ENCODE assay signal across 8 mouse cellular contexts in the genomic region with DNA sequence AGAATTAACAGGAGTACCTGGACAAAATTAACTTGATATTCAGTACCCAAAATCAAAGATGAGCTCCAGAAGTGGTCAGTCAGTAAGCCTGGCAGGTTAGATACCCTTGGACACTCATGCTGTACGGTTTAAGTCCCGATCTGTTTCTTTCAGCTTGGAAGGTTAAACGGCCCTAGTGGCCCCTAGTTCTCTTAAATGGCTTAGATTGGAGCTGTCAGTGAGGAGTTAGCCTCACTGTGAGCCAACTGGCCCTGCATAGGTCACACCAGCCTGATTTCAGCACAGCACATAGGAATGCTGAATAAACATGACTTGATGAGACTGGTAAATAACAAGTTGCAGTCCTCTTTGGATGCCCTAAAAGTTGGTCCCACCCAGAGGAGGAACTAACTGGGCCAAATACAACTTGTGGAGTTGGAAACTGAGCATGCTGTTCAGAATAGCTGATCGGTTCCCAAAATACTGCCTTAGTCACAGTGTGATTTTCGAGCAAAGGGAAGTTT. TPM values are rescaled to one million over a fixed set of nuclear protein-coding genes. Genes with fewer than 3 reads are reported as not detected.
DNase-seq lines count a peak whose midpoint lies in the region; ATAC-seq and TF ChIP-seq lines count a peak whose summit lies in the region.

No protein-coding gene starts in this region.

- peaks cover 13% of the 10 kb centered on the region for H3K4me1 ChIP-seq in lung, adult 2 months (ENCODE audit: control insufficient read depth, insufficient read depth, low read length)
- H3K4me1 ChIP-seq in hindbrain, embryonic 10.5 days (replicated peaks), result peaks cover 28% of the 10 kb centered on the region
- H3K4me1 ChIP-seq in liver, postnatal 0 days (ENCODE audit: insufficient read depth), result peaks cover 35% of the 10 kb centered on the region
- H3K4me1 ChIP-seq in stomach, postnatal 0 days (replicated peaks; ENCODE audit: control insufficient read depth, insufficient read depth), result peaks cover 9% of the 10 kb centered on the region

- H3K36me3 ChIP-seq in hindbrain, embryonic 10.5 days, result peaks cover 9% of the 10 kb centered on the region; the same call in 1 of the 2 replicates
- peaks cover 9% of the 10 kb centered on the region for H3K36me3 ChIP-seq in liver, postnatal 0 days (replicated peaks; ENCODE audit: insufficient read depth, low read length)
- peaks cover 3% of the 10 kb centered on the region; the same call in 1 of the 2 replicates for H3K36me3 ChIP-seq in stomach, postnatal 0 days (ENCODE audit: control insufficient read depth, insufficient read depth, low read length)

- TF ChIP-seq EP300 in liver, postnatal 0 days (IDR thresholded peaks at IDR 0.05; ENCODE audit: low read depth), result no peak
- TF ChIP-seq EP300 in stomach, postnatal 0 days (optimal IDR thresholded peaks at IDR 0.05), result no peak

- 25% methylated on average over 5 of the region's 5 CpGs for WGBS in lung, adult 2 months
- WGBS in hindbrain, embryonic 10.5 days, result 57% methylated on average over 5 of the region's 5 CpGs
- 16% methylated on average over 5 of the region's 5 CpGs for WGBS in liver, postnatal 0 days (ENCODE audit: insufficient replicate concordance)
- WGBS in stomach, postnatal 0 days, result 40% methylated on average over 5 of the region's 5 CpGs

- H3K9me3 ChIP-seq in hindbrain, embryonic 10.5 days, result no peaks in the 10 kb centered on the region
- H3K9me3 ChIP-seq in liver, postnatal 0 days (ENCODE audit: low read length), result no peaks in the 10 kb centered on the region
- no peaks in the 10 kb centered on the region for H3K9me3 ChIP-seq in stomach, postnatal 0 days (ENCODE audit: control insufficient read depth, low read length)

- no peaks in the 10 kb centered on the region for H3K27me3 ChIP-seq in hindbrain, embryonic 10.5 days (ENCODE audit: insufficient read depth, poor library complexity, severe bottlenecking)
- no peaks in the 10 kb centered on the region for H3K27me3 ChIP-seq in liver, postnatal 0 days (ENCODE audit: insufficient read depth, low read length)
- no peaks in the 10 kb centered on the region for H3K27me3 ChIP-seq in stomach, postnatal 0 days (ENCODE audit: control insufficient read depth, insufficient read depth, low read length)

- H3K27ac ChIP-seq in hindbrain, embryonic 10.5 days, result peak overlapping the region; percentile 93
- peak overlapping the region; percentile 94 for H3K27ac ChIP-seq in liver, postnatal 0 days (ENCODE audit: low read depth)
- peak overlapping the region; percentile 93 for H3K27ac ChIP-seq in stomach, postnatal 0 days (replicated peaks)

- ATAC-seq in common myeloid progenitor, adult 5-6 weeks (replicated peaks; ENCODE audit: low read depth, poor library complexity, severe bottlenecking), result 0 out of 2 replicates have a peak, but pooled peaks have one; percentile 3
- ATAC-seq in liver, postnatal 0 days, result peak; percentile 22
- ATAC-seq in stomach, postnatal 0 days (ENCODE audit: low FRiP score, low TSS enrichment), result no peak

- peak; percentile 24 for DNase-seq in lung, adult 2 months
- no peak for DNase-seq in lung, postnatal 10 days
- no peak for DNase-seq in hindbrain, embryonic 10.5 days (ENCODE audit: low spot score)
- DNase-seq in liver, postnatal 0 days, result peak; percentile 40
- no peak for DNase-seq in stomach, postnatal 0 days (ENCODE audit: low spot score)
- no peak for DNase-seq in ovary, postnatal 10 days (ENCODE audit: low spot score)
- DNase-seq in left cerebral cortex, postnatal 4 days, result no peak

- no peak for TF ChIP-seq POLR2A in lung, adult 2 months (IDR thresholded peaks at IDR 0.05; ENCODE audit: borderline replicate concordance, extremely low read depth, low read depth, low read length)

- peak overlapping the region; percentile 91 for H3K4me2 ChIP-seq in liver, postnatal 0 days (ENCODE audit: low read depth, low read length)
- peak overlapping the region; percentile 60 for H3K4me2 ChIP-seq in stomach, postnatal 0 days (replicated peaks; ENCODE audit: low read depth)

- no peak for TF ChIP-seq CTCF in lung, adult 2 months (IDR thresholded peaks at IDR 0.05; ENCODE audit: insufficient read depth, low read length)
- no peak for TF ChIP-seq CTCF in liver, postnatal 0 days (IDR thresholded peaks at IDR 0.05; ENCODE audit: low read depth)
- no peak for TF ChIP-seq CTCF in stomach, postnatal 0 days (IDR thresholded peaks at IDR 0.05; ENCODE audit: low read depth)

- intact Hi-C loops in left cerebral cortex, postnatal 4 days (cut with DNase I), result no loop called here

- H3K9ac ChIP-seq in liver, postnatal 0 days (replicated peaks), result peak overlapping the region; percentile 99
- H3K9ac ChIP-seq in stomach, postnatal 0 days (ENCODE audit: low read length), result peak overlapping the region; percentile 87

- H3K4me3 ChIP-seq in lung, adult 2 months (replicated peaks; ENCODE audit: extremely low read depth, low read depth, low read length), result peak overlapping the region; percentile 78
- peak overlapping the region; percentile 99 for H3K4me3 ChIP-seq in hindbrain, embryonic 10.5 days
- H3K4me3 ChIP-seq in liver, postnatal 0 days (ENCODE audit: low read depth, low read length), result peak overlapping the region; percentile 91
- peak overlapping the region; percentile 93 for H3K4me3 ChIP-seq in stomach, postnatal 0 days (ENCODE audit: low read depth, low read length)

RNA-seq across cellular contexts. Expression of gene Ube2f, which starts 1.1 kb away (rescaled TPM):
- 21.7 and 29.8 TPM in 2 replicates for polyA plus RNA-seq in lung, adult 2 months (2012; rRNA removed)
- 35.2 and 44.8 TPM in 2 replicates for total RNA-seq in common myeloid progenitor, adult 5-6 weeks (2017)
- 86.2 and 87.1 TPM in 2 replicates for polyA plus RNA-seq in hindbrain, embryonic 10.5 days (2016; fragmentation: Nextera tagmentation; extraction: Ambion mirVana)
- 49.1 and 53.0 TPM in 2 replicates for polyA plus RNA-seq in liver, postnatal 0 days (2015; fragmentation: Nextera tagmentation; extraction: Ambion mirVana)
- polyA plus RNA-seq in stomach, postnatal 0 days (2015; fragmentation: Nextera tagmentation; extraction: Ambion mirVana), result 56.9 and 61.7 TPM in 2 replicates
- total RNA-seq in left cerebral cortex, postnatal 4 days (2021), result 10 to 100 TPM; 44.5 to 48.4 TPM

RNA-seq across cellular contexts. Expression of gene Scly, which starts 46.9 kb away (rescaled TPM):
- polyA plus RNA-seq in lung, adult 2 months (2012; rRNA removed), result 23.7 and 26.6 TPM in 2 replicates
- total RNA-seq in common myeloid progenitor, adult 5-6 weeks (2017), result 19.9 and 23.2 TPM in 2 replicates
- polyA plus RNA-seq in hindbrain, embryonic 10.5 days (2016; fragmentation: Nextera tagmentation; extraction: Ambion mirVana), result 17.9 and 19.1 TPM in 2 replicates
- 26.3 and 26.5 TPM in 2 replicates for polyA plus RNA-seq in liver, postnatal 0 days (2015; fragmentation: Nextera tagmentation; extraction: Ambion mirVana)
- 8.2 and 8.9 TPM in 2 replicates for polyA plus RNA-seq in stomach, postnatal 0 days (2015; fragmentation: Nextera tagmentation; extraction: Ambion mirVana)
- 10 to 100 TPM in 1 of 2 experiments, 1 to 10 TPM in 1; 9.2 to 11.3 TPM for total RNA-seq in left cerebral cortex, postnatal 4 days (2021)

Comparison
In these comparisons a context has a peak if more than half of its experiments do, and no peak if none do; other contexts are left out.
1. DNase-seq: peak in lung, adult 2 months (single experiment) and liver, postnatal 0 days (single experiment); none in lung, postnatal 10 days (single experiment), hindbrain, embryonic 10.5 days (single experiment), stomach, postnatal 0 days (single experiment), ovary, postnatal 10 days (single experiment) and left cerebral cortex, postnatal 4 days (single experiment).
2. Peak in every context shown above with its lines, with median percentiles within 50 percentile points of each other: H3K4me3 ChIP-seq and H3K27ac ChIP-seq.